Mouse (Mus musculus): ENCODE measurements around the gene Tpm4.

Gene Tpm4

DNA sequence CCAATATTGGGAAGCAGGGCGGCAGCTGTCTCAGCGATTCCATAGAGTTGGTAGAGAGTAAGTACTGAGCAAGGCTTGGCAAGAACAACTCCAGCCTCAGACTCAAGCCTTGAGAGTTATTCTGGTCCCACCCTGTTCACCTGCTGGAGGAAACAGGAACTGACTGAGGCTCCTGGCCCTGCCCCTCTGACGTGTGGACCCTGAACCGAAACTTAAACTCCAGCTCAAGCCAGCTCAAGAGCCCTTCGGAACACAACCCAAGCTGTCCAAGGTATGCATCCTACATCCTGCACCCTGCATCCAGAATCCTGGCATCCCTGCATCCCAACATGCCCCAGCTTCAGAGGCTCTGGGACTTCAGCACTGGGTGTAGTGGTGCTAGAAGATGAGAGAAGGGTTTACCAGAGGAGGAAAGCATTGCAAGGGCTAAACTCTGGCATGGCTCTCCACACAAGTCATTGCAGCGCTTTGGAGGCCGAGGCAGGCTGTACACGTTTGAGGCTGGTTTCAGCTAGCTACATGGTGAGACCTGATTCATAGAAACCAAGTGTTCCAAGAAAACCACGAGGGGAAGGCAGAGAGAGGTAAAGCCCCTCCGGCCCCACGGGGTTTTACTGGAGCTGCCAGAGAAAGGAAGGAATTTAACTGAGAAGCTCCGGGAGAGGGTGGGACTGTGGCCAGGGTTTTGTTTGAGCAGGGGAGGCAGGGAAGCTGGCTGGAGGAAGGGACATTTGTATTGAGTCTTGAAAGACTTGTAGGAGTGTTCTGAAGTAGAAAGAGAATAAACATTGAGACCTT, 54.8 kb downstream of the Tpm4 start, which contains the start of gene Hsh2d:
TSS of gene Hsh2d (plus strand) at position 222 of the 798 bp plus-strand sequence.
- no peak for DNase-seq (ENCODE audit: low read depth, low spot score)

- DNase-seq (ENCODE audit: low read depth, low spot score) = no peak
These were observed 55.4 kb downstream of the Tpm4 start for GRCm38 (mm10) chr8:72190215-72190539.

GRCm38 (mm10) chr8:72192065-72192464, 57.3 kb downstream of the Tpm4 start:
- no peak for DNase-seq (ENCODE audit: low read depth, low spot score)

DNA sequence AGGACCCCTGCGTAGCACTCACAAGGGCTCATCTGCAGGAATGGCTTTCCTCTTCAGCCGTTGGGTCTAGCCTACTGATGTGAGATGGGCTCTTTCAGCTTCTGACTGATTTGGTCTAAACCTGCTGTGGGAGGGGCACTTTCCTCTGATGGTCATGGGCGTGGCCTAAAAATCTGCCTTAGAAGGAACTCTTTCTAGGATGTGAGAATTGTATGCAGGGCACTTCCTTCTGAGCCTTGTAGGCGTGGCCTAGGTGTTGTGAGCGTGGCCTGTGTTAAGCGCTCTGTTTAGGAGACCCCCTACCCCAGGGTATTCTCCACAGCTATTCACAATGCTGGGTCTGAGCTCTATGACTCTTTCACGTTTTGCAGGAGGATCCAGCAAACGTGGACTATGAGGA, 63.2 kb downstream of the Tpm4 start:
- DNase-seq (ENCODE audit: low read depth, low spot score) = no peak
